Mouse (Mus musculus) ES-Bruce4 (cell line): ENCODE data around the gene Castor1. TPM values are rescaled to one million over a fixed set of nuclear protein-coding genes. Genes with fewer than 3 reads are reported as not detected.

Experiments
- H3K27ac ChIP-seq: 2 replicates; pipeline ENCODE4 v1.5.1; 2012; ENCODE audit warnings: low read length, inconsistent platforms; ENCODE audit not compliant: insufficient read depth
- H3K27me3 ChIP-seq: 2 replicates; pipeline ENCODE4 v1.6.1; 2012; ENCODE audit warnings: mild to moderate bottlenecking, low read length, inconsistent platforms; ENCODE audit not compliant: control insufficient read depth, poor library complexity, insufficient read depth, severe bottlenecking
- H3K36me3 ChIP-seq: 2 replicates; pipeline ENCODE4 v1.6.1; 2012; ENCODE audit warnings: inconsistent platforms, mild to moderate bottlenecking, low read length, moderate library complexity; ENCODE audit not compliant: control insufficient read depth, poor library complexity, insufficient read depth, severe bottlenecking
- H3K4me1 ChIP-seq: one replicate; pipeline ENCODE4 v1.8.1; 2011; ENCODE audit warnings: low read length; ENCODE audit not compliant: control insufficient read depth, insufficient read depth
- H3K4me3 ChIP-seq: 2 replicates; pipeline ENCODE4 v1.5.1; 2011; ENCODE audit warnings: low read depth, mild to moderate bottlenecking, low read length
- H3K9ac ChIP-seq: 2 replicates; pipeline ENCODE4 v1.6.1; 2012; ENCODE audit warnings: low read depth, mild to moderate bottlenecking, inconsistent platforms; ENCODE audit not compliant: poor library complexity, severe bottlenecking
- H3K9me3 ChIP-seq: replicated peaks from 2 replicates; pipeline ENCODE4 v1.6.1; 2012; ENCODE audit warnings: mild to moderate bottlenecking, low read length, inconsistent platforms; ENCODE audit not compliant: control insufficient read depth, poor library complexity, insufficient read depth, severe bottlenecking
- CTCF ChIP-seq: IDR thresholded peaks from one replicate; pipeline ENCODE4 v1.8.1; 2011; ENCODE audit warnings: low read depth, low read length
- EP300 ChIP-seq: IDR thresholded peaks from 2 replicates; pipeline ENCODE4 v1.6.1; 2011; ENCODE audit warnings: low read depth, low read length; ENCODE audit not compliant: insufficient read depth
- POLR2A ChIP-seq: IDR thresholded peaks from one replicate; pipeline ENCODE4 v1.8.1; 2011; ENCODE audit warnings: low read length; ENCODE audit not compliant: insufficient read depth
- polyA plus RNA-seq: library from polyadenylated mRNA; stranded (reverse); fragments of >200 nt; gene quantifications from 2 replicates; pipeline ENCODE4 v1.2.4, GENCODE M21; 2011; ENCODE audit warnings: low read depth; ENCODE audit not compliant: missing spikeins, insufficient read depth, insufficient read length

The Castor1 gene
- polyA plus RNA-seq, 1 experiment, result 29.6 TPM

- Histone ChIP-seq H3K4me3 (peak within 1 kb of the TSS; percentile 5; the same call in 1 of the 2 replicates), H3K36me3 (no peaks in the 10 kb centered on the region), H3K9me3 (no peaks in the 10 kb centered on the region), H3K27ac (no peak within 1 kb of the TSS), H3K9ac (no peak within 1 kb of the TSS), H3K27me3 (no peaks in the 10 kb centered on the region), H3K4me1 (peaks cover 7% of the 10 kb centered on the region)
- TF ChIP-seq CTCF (no peak), POLR2A (no peak)
Measured at GRCm38 (mm10) chr11:4235665-4236545, 17.9 kb downstream of the Castor1 start, which contains the start of gene Osm. Osm (plus strand) TSS chr11:4236420.

- no peak overlapping the region for H3K9ac ChIP-seq
- H3K36me3 ChIP-seq, result no peaks in the 10 kb centered on the region
- H3K9me3 ChIP-seq, result no peaks in the 10 kb centered on the region
- peak overlapping the region; percentile 3; the same call in 1 of the 2 replicates for H3K4me3 ChIP-seq
- peaks cover 7% of the 10 kb centered on the region for H3K4me1 ChIP-seq
- H3K27me3 ChIP-seq, result no peaks in the 10 kb centered on the region
- no peak overlapping the region for H3K27ac ChIP-seq
- TF ChIP-seq EP300 (no peak), CTCF (no peak), POLR2A (no peak)
Measured at GRCm38 (mm10) chr11:4236546-4237067, 18.6 kb downstream of the Castor1 start.

GRCm38 (mm10) chr11:4237389-4237912 lies 19.4 kb downstream of the Castor1 start:
- TF ChIP-seq CTCF, result peak; percentile 23
- TF ChIP-seq EP300, result no peak
- Histone ChIP-seq H3K4me1 (peaks cover 7% of the 10 kb centered on the region), H3K27me3 (no peaks in the 10 kb centered on the region), H3K4me3 (peak overlapping the region; percentile 5; the same call in 1 of the 2 replicates), H3K9me3 (no peaks in the 10 kb centered on the region), H3K27ac (no peak overlapping the region), H3K36me3 (no peaks in the 10 kb centered on the region), H3K9ac (no peak overlapping the region)

GRCm38 (mm10) chr11:4238167-4238566 lies 20.1 kb downstream of the Castor1 start:
- TF ChIP-seq CTCF (no peak), POLR2A (no peak), EP300 (no peak)
- H3K36me3 ChIP-seq, result no peaks in the 10 kb centered on the region
- no peak overlapping the region for H3K4me3 ChIP-seq
- H3K27me3 ChIP-seq, result no peaks in the 10 kb centered on the region
- H3K9me3 ChIP-seq, result no peaks in the 10 kb centered on the region
- H3K27ac ChIP-seq, result no peak overlapping the region
- peaks cover 7% of the 10 kb centered on the region for H3K4me1 ChIP-seq
- H3K9ac ChIP-seq, result no peak overlapping the region

GRCm38 (mm10) chr11:4239691-4240090 lies 21.7 kb downstream of the Castor1 start:
- H3K27ac ChIP-seq, result no peak overlapping the region
- no peaks in the 10 kb centered on the region for H3K27me3 ChIP-seq
- peaks cover 7% of the 10 kb centered on the region for H3K4me1 ChIP-seq
- H3K9ac ChIP-seq, result peak overlapping the region; percentile 41
- H3K4me3 ChIP-seq, result no peak overlapping the region
- no peak for TF ChIP-seq POLR2A
- no peak for TF ChIP-seq EP300
- no peak for TF ChIP-seq CTCF
- H3K9me3 ChIP-seq, result no peaks in the 10 kb centered on the region
- H3K36me3 ChIP-seq, result no peaks in the 10 kb centered on the region

GRCm38 (mm10) chr11:4240151-4240550 lies 22.1 kb downstream of the Castor1 start:
- H3K36me3 ChIP-seq, result no peaks in the 10 kb centered on the region
- peaks cover 7% of the 10 kb centered on the region for H3K4me1 ChIP-seq
- no peaks in the 10 kb centered on the region for H3K9me3 ChIP-seq
- no peak overlapping the region for H3K4me3 ChIP-seq
- H3K27ac ChIP-seq, result no peak overlapping the region
- H3K27me3 ChIP-seq, result no peaks in the 10 kb centered on the region
- TF ChIP-seq POLR2A (no peak), EP300 (no peak), CTCF (no peak)
- H3K9ac ChIP-seq, result peak overlapping the region; percentile 41
